Mouse (Mus musculus): ENCODE data around the gene Cat.

Cat gene

GRCm38 (mm10) chr2:103436534-103436933 is 48.4 kb downstream of the Cat start:
- no peak for DNase-seq (ENCODE audit: low read depth, low spot score)

- no peak for DNase-seq (ENCODE audit: low read depth, low spot score)
Observed at GRCm38 (mm10) chr2:103435110-103435509, 49.9 kb downstream of the Cat start.

DNA sequence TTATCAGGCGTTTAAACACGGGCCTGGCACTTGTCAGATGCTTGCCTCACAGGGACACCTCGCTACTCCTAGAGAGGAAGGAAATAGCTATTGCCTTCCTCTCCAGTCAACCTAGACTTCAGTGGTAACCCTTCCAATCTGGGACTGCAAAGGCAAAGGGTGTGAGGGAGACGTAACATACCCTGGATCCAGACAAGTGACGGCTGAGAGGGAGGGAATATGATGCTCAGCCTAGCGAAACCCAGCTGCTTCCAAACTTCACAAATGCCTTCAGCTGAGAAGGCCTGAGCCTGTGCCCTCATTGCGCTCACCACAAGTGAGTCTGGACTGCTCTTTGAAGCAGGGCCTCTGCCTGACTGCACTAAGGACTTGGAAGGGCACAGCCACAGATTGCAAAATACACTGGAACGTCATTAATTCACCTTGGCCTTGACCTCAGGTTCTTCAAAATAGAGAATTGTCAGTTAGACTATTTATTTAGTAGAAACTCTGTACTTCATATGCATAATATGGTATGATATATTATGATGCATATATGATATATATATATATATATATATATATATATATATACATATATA is 52.2 kb downstream of the Cat start:
- no peak for DNase-seq (ENCODE audit: low read depth, low spot score)

- DNase-seq (ENCODE audit: low read depth, low spot score) = no peak
Observed at GRCm38 (mm10) chr2:103430712-103431111, 54.2 kb downstream of the Cat start.

DNA sequence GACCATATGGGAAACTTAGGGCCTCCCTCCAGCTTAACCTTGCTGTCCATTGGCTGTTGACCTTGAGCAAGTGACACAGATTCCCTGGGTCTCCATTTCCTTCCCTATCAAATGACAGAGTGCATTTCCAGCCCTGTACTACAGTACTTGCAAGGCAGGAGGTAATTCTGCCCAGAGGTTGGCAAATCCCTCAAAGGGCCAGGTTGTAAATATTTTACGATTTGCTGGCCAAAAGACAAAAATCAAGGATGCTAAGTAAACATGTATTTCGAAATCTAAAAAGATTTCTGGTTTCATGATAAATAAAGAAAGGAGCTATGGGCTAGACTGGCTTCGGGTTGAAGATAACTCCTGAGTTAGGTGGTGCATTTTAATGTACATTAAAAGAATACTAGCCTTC is 56.6 kb downstream of the Cat start:
- DNase-seq (ENCODE audit: low read depth, low spot score) = no peak

DNA sequence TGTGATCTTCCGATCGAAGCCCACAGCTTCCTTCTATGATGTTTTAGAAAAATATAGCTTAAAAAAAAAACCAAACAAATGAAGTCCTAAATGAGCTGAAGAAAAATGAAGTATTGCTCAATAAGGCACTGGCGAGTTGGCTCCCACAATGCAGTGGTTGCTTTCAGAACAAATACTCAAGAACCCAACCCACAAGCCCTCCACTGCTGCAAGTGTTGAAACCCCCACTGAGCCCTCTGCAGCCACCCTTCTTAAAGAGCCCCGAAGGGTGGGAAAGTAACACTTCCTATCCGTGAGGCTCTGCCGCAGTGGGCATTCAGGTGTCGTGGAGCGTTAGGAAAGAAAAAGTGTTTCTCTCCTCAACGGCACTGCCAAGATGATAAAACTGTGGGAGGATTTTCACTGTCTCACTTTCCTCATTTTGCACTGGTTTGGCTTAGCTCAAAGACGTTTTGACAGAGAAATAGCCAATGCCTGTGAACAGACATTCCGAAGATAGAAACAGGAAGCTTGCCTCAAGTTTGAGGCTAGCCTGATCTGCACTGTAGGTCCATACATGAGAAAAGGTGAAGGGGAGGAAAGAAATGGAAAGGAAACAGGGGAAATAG is 59.4 kb downstream of the Cat start:
- no peak for DNase-seq (ENCODE audit: low read depth, low spot score)

DNA sequence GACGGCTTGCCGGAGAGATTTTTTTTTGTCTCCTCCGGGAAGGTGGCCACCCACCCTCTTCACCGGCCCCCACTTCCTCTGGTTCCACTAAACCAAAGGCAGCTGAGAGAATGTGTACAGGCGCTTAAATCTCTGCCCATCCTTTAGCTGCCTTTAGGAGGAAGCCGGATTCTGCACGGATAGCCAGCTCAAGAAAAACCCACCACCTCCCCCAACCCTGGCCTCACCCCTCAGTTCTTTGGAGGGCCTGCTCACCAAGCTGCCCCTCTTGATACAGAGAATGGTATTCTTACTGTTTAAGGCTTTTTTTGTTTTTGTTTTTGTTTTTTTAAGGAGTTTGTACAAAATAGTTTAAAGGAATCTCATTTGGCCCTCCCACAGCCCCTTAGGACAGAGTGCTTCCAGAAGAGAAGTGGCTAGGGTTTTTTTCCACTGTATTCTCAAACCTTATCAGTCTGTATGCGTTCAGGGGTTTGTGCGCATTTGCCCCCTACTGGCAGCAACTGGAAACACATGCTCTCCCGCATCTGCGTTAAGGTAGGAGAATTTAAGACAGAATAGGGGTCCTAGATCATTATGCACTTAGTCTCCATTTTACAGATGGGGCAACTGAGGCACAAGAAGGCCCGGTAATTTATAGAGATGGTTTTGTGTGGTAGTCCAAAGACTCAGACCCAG is 60.5 kb downstream of the Cat start:
- DNase-seq (ENCODE audit: low read depth, low spot score) = peak; percentile 73

- DNase-seq (ENCODE audit: low read depth, low spot score) = no peak
Observed at GRCm38 (mm10) chr2:103423884-103424283, 61.1 kb downstream of the Cat start.

DNA sequence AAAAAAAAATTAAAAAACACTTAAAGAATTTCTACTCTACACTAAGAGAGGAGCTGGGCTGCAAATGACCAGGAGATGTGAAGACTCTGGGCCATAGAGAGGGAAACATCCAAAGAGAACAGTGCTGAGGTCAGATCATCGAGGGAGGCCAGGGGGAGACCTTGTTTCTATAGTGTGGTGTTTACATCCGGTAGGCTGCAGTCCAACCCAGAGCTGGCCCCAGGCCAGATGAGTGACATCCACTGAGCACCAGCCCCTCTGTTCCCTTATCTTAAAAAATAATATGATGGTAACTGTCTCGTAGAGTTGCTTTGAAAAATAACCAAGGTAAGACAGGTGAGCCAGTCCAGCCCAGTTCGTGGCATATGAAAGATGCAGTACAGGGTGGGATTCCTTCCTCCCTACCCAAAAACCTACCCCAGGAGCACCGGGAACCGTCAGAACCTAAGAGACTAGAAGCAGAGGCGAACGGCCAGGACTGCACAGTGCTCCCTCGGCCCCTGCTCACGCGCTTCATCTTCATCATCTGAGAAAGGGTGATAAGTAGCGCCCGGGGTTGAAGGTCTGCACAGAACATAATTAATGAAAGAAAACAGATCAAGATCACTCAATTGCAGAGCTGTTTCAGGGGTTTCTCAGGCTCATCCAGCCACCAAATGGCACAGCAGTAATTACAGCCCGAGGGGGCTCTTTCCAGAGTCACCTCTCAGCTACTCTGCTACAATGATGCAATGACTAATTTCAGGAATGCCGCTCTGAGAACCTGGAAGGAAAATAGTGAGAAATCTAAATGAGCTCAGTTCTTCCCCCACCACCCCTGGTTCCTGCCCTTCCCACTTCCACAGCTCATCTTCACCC is 64.1 kb downstream of the Cat start:
- no peak for DNase-seq (ENCODE audit: low read depth, low spot score)

- DNase-seq (ENCODE audit: low read depth, low spot score) = no peak
Observed at GRCm38 (mm10) chr2:103415774-103416173, 69.2 kb downstream of the Cat start.

GRCm38 (mm10) chr2:103413381-103413780 is 71.6 kb downstream of the Cat start:
- DNase-seq (ENCODE audit: low read depth, low spot score) = no peak

DNA sequence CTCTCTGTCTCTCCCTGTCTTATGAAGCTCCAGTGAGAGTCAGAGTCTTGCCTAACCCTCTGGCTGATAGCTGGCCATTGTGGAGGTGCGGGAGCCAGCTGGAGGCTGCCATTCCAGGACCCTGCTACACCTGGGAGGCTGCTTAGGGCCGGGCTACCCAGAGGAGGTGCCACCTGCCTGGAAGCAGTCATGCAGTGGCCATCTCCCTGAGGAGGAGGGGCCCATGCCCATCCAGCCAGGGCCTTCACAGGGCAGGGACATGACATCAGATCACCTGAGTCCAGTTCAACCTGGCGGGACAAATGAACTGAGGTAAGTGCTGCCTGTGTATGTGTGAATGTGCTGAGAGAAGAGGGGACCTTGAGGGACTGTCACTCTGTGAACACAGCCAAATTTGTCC is 73.1 kb downstream of the Cat start:
- no peak for DNase-seq (ENCODE audit: low read depth, low spot score)

GRCm38 (mm10) chr2:103411348-103411747 is 73.6 kb downstream of the Cat start, which contains the start of gene Elf5:
TSS of gene Elf5 (plus strand) at chr2:103411688.
- no peak for DNase-seq (ENCODE audit: low read depth, low spot score)

- no peak for DNase-seq (ENCODE audit: low read depth, low spot score)
Observed at GRCm38 (mm10) chr2:103406239-103406638, 78.7 kb downstream of the Cat start.
